Mouse (Mus musculus) ES-Bruce4 (cell line): ENCODE results near the gene Vps11.
A peak's percentile ranks its signal among the peaks of the same experiment; 100 is the strongest.

Source experiments
- CTCF ChIP-seq: IDR thresholded peaks from one replicate; pipeline ENCODE4 v1.8.1; 2011; ENCODE audit warnings: low read depth, low read length
- EP300 ChIP-seq: IDR thresholded peaks from 2 replicates; pipeline ENCODE4 v1.6.1; 2011; ENCODE audit warnings: low read depth, low read length; ENCODE audit not compliant: insufficient read depth
- POLR2A ChIP-seq: IDR thresholded peaks from one replicate; pipeline ENCODE4 v1.8.1; 2011; ENCODE audit warnings: low read length; ENCODE audit not compliant: insufficient read depth

- TF ChIP-seq CTCF (peak; percentile 89), POLR2A (no peak), EP300 (no peak)
Measured at GRCm38 (mm10) chr9:44389273-44389672, 27.8 kb upstream of the Vps11 start.
